Mouse (Mus musculus) C2C12 (cell line): ENCODE measurements at regions not wholly inside any gene's neighbourhood (a gene's known extent, or its start where the extent isn't known, plus 50 kb on each side); places are given as distances from the start of the nearest gene placed in this dataset.

ENCODE experiments used
- CEBPB ChIP-seq: IDR thresholded peaks from one replicate; pipeline ENCODE4 v1.6.1; 2011; ENCODE audit warnings: low read depth, mild to moderate bottlenecking, control low read depth, moderate library complexity
- CTCF ChIP-seq: IDR thresholded peaks from one replicate; pipeline ENCODE4 v1.5.1; 2011; ENCODE audit not compliant: control insufficient read depth, insufficient read depth, insufficient read length
- MAX ChIP-seq: IDR thresholded peaks from one replicate; pipeline ENCODE4 v1.6.1; 2011; ENCODE audit warnings: mild to moderate bottlenecking, control low read depth
- MYOD1 ChIP-seq: IDR thresholded peaks from one replicate; pipeline ENCODE4 v1.6.1; 2011; ENCODE audit warnings: low read depth; ENCODE audit not compliant: control insufficient read depth, insufficient read length
- MYOG ChIP-seq: IDR thresholded peaks from one replicate; pipeline ENCODE4 v1.6.1; 2011; ENCODE audit not compliant: control insufficient read depth, insufficient read length; ENCODE audit errors: extremely low read depth
- USF1 ChIP-seq: IDR thresholded peaks from one replicate; pipeline ENCODE4 v1.6.1; 2011; ENCODE audit warnings: low read depth, mild to moderate bottlenecking, control low read depth, moderate library complexity

GRCm38 (mm10) chr3:149088621-149089128, 98.3 kb upstream of the Adgrl2 start:
- no peak for TF ChIP-seq MYOG
- no peak for TF ChIP-seq CTCF
- no peak for TF ChIP-seq USF1
- TF ChIP-seq CEBPB = no peak
- TF ChIP-seq MYOD1 = no peak
- TF ChIP-seq MAX = no peak
